Mouse (Mus musculus): Measurements from ENCODE around the gene Klhl5. TPM values are rescaled to one million over a fixed set of nuclear protein-coding genes. Genes with fewer than 3 reads are reported as not detected.

Gene Klhl5
- polyA plus RNA-seq, 1 experiment from 2014 or later: 3.5 TPM

DNA sequence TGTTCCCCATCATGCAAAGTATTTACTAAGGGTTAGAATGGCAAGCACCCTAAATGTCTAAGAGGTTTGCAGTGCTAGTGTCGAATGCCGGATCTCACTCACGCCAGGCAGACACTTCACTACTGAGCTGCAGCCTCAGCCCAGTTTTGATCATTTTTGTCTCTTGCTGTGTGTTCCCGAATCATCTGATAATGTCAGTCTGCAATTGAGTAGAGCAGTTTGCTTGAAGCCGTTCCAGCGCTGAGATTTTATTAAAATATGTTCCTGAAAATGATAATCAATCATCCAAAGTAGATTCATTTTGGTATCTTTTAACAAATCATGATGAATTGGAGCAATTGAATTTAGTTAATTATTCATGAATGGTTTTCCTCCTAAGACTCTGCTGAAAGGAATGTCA, 39.4 kb downstream of the Klhl5 start:
- H3K9me3 ChIP-seq (replicated peaks; ENCODE audit: control insufficient read depth, low read length): no peaks in the 10 kb centered on the region
- no peak overlapping the region for H3K4me3 ChIP-seq (ENCODE audit: low read depth, low read length)
- no peak overlapping the region for H3K4me2 ChIP-seq (ENCODE audit: low read depth, low read length)
- H3K9ac ChIP-seq (ENCODE audit: low read depth, low read length): no peak overlapping the region
- no peaks in the 10 kb centered on the region for H3K36me3 ChIP-seq (ENCODE audit: control insufficient read depth, insufficient read depth)
- no peaks in the 10 kb centered on the region for H3K4me1 ChIP-seq (ENCODE audit: control insufficient read depth, low read depth, low read length)
- no peak for ATAC-seq (ENCODE audit: low read depth)
- 81% methylated on average over 6 of the region's 6 CpGs for WGBS (ENCODE audit: insufficient replicate concordance)
- no peaks in the 10 kb centered on the region for H3K27me3 ChIP-seq (ENCODE audit: control insufficient read depth, insufficient read depth, low read depth, low read length)
- H3K27ac ChIP-seq (ENCODE audit: low read length): no peak overlapping the region

DNA sequence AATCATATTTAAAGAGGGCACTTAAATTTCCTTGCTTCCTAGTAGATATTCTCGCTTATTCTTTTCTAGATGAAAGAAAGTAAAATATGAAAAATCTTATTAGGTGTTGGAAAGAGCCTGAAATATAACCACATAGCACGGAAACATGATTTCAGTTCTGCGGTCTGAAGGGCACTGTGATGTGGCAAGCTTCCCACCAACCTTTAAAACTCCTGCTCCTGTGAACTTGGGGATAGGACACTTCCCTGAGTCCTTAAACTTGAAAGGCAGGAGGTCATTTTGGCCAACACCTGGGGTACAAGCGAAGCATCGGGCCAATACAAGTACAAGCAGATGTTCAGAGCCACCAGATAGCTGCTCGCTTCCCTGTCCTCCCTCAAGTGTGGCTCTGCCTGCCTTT, 42.4 kb downstream of the Klhl5 start:
- no peak overlapping the region for H3K27ac ChIP-seq (ENCODE audit: low read length)
- H3K4me2 ChIP-seq (ENCODE audit: low read depth, low read length): no peak overlapping the region
- ATAC-seq (ENCODE audit: low read depth): no peak
- 73% methylated on average over 6 of the region's 6 CpGs for WGBS (ENCODE audit: insufficient replicate concordance)
- no peaks in the 10 kb centered on the region for H3K4me1 ChIP-seq (ENCODE audit: control insufficient read depth, low read depth, low read length)
- H3K4me3 ChIP-seq (ENCODE audit: low read depth, low read length): no peak overlapping the region
- no peaks in the 10 kb centered on the region for H3K9me3 ChIP-seq (replicated peaks; ENCODE audit: control insufficient read depth, low read length)
- H3K9ac ChIP-seq (ENCODE audit: low read depth, low read length): no peak overlapping the region
- no peaks in the 10 kb centered on the region for H3K27me3 ChIP-seq (ENCODE audit: control insufficient read depth, insufficient read depth, low read depth, low read length)
- H3K36me3 ChIP-seq (ENCODE audit: control insufficient read depth, insufficient read depth): no peaks in the 10 kb centered on the region

- Histone ChIP-seq H3K36me3 (ENCODE audit: control insufficient read depth, insufficient read depth) (no peaks in the 10 kb centered on the region), H3K9ac (ENCODE audit: low read depth, low read length) (no peak overlapping the region), H3K4me3 (ENCODE audit: low read depth, low read length) (no peak overlapping the region), H3K4me2 (ENCODE audit: low read depth, low read length) (no peak overlapping the region), H3K27ac (ENCODE audit: low read length) (no peak overlapping the region), H3K9me3 (replicated peaks; ENCODE audit: control insufficient read depth, low read length) (no peaks in the 10 kb centered on the region), H3K4me1 (ENCODE audit: control insufficient read depth, low read depth, low read length) (no peaks in the 10 kb centered on the region), H3K27me3 (ENCODE audit: control insufficient read depth, insufficient read depth, low read depth, low read length) (no peaks in the 10 kb centered on the region)
- 68% methylated on average over 8 of the region's 8 CpGs for WGBS (ENCODE audit: insufficient replicate concordance)
- no peak for ATAC-seq (ENCODE audit: low read depth)
These were observed 43.1 kb downstream of the Klhl5 start for GRCm38 (mm10) chr5:65150376-65150955.

DNA sequence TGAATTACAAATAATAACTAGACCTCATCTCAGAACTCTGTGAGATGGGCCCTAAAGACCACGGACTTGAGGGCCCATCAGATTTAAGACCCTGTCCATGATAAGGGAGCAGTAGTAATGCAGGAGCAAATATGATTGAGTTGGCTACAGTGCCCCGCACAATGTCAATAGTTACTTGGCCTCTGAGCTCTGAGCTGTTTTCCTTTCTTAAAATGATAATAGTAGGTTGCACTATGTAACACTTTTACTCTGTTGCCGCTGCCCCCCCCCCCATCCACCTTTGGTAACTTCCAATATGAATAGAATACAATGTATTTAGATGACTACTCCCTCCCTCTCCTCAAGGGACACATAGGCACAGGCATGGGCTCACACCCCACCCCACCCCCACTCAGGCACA, 43.9 kb downstream of the Klhl5 start:
- Histone ChIP-seq H3K9me3 (replicated peaks; ENCODE audit: control insufficient read depth, low read length) (no peaks in the 10 kb centered on the region), H3K27ac (ENCODE audit: low read length) (no peak overlapping the region), H3K9ac (ENCODE audit: low read depth, low read length) (no peak overlapping the region), H3K36me3 (ENCODE audit: control insufficient read depth, insufficient read depth) (no peaks in the 10 kb centered on the region), H3K4me2 (ENCODE audit: low read depth, low read length) (no peak overlapping the region), H3K4me3 (ENCODE audit: low read depth, low read length) (no peak overlapping the region), H3K4me1 (ENCODE audit: control insufficient read depth, low read depth, low read length) (no peaks in the 10 kb centered on the region), H3K27me3 (ENCODE audit: control insufficient read depth, insufficient read depth, low read depth, low read length) (no peaks in the 10 kb centered on the region)
- no peak for ATAC-seq (ENCODE audit: low read depth)
- WGBS (ENCODE audit: insufficient replicate concordance): 75% methylated on average over 3 of the region's 3 CpGs

- H3K27me3 ChIP-seq (ENCODE audit: control insufficient read depth, insufficient read depth, low read depth, low read length): no peaks in the 10 kb centered on the region
- no peaks in the 10 kb centered on the region for H3K4me1 ChIP-seq (ENCODE audit: control insufficient read depth, low read depth, low read length)
- H3K27ac ChIP-seq (ENCODE audit: low read length): no peak overlapping the region
- no peaks in the 10 kb centered on the region for H3K9me3 ChIP-seq (replicated peaks; ENCODE audit: control insufficient read depth, low read length)
- no peaks in the 10 kb centered on the region for H3K36me3 ChIP-seq (ENCODE audit: control insufficient read depth, insufficient read depth)
- no peak overlapping the region for H3K9ac ChIP-seq (ENCODE audit: low read depth, low read length)
- no peak for ATAC-seq (ENCODE audit: low read depth)
- WGBS (ENCODE audit: insufficient replicate concordance): 69% methylated on average over 5 of the region's 5 CpGs
- H3K4me2 ChIP-seq (ENCODE audit: low read depth, low read length): no peak overlapping the region
- no peak overlapping the region for H3K4me3 ChIP-seq (ENCODE audit: low read depth, low read length)
These were observed 44.4 kb downstream of the Klhl5 start for GRCm38 (mm10) chr5:65151767-65152166.

- ATAC-seq (ENCODE audit: low read depth): no peak
These were observed 46.9 kb downstream of the Klhl5 start for GRCm38 (mm10) chr5:65154287-65154686.

DNA sequence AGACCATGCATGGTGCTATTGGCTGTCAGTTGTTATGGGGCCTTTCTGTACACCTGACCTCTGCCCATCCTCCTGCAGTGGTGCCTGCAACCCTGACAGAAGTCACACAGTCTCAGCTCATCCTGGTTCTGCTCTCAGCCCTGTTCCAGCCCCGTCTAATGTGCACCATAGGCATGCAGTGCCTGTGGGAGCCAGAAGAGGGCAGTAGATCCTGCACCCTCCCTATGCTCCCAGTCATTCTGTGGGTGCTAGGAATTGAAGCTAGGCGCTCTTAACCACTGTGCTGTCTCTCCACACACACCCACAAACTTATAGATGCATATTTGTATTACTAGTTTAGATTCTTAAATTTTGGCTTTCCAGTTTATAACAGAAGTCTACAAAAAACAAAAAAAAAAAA, 49.5 kb downstream of the Klhl5 start:
- H3K9me3 ChIP-seq (replicated peaks; ENCODE audit: control insufficient read depth, low read length): no peaks in the 10 kb centered on the region
- no peak overlapping the region for H3K27ac ChIP-seq (ENCODE audit: low read length)
- no peaks in the 10 kb centered on the region for H3K4me1 ChIP-seq (ENCODE audit: control insufficient read depth, low read depth, low read length)
- no peaks in the 10 kb centered on the region for H3K27me3 ChIP-seq (ENCODE audit: control insufficient read depth, insufficient read depth, low read depth, low read length)
- WGBS (ENCODE audit: insufficient replicate concordance): 49% methylated on average over 2 of the region's 2 CpGs
- H3K4me2 ChIP-seq (ENCODE audit: low read depth, low read length): no peak overlapping the region
- no peak for ATAC-seq (ENCODE audit: low read depth)
- no peaks in the 10 kb centered on the region for H3K36me3 ChIP-seq (ENCODE audit: control insufficient read depth, insufficient read depth)
- no peak overlapping the region for H3K4me3 ChIP-seq (ENCODE audit: low read depth, low read length)
- H3K9ac ChIP-seq (ENCODE audit: low read depth, low read length): no peak overlapping the region

More at GRCm38 (mm10) chr5:65154287-65154686, 46.9 kb downstream of the Klhl5 start:
- Histone ChIP-seq H3K27ac (ENCODE audit: low read length) (no peak overlapping the region), H3K9me3 (replicated peaks; ENCODE audit: control insufficient read depth, low read length) (no peaks in the 10 kb centered on the region), H3K4me2 (ENCODE audit: low read depth, low read length) (no peak overlapping the region), H3K27me3 (ENCODE audit: control insufficient read depth, insufficient read depth, low read depth, low read length) (no peaks in the 10 kb centered on the region), H3K36me3 (ENCODE audit: control insufficient read depth, insufficient read depth) (no peaks in the 10 kb centered on the region), H3K4me1 (ENCODE audit: control insufficient read depth, low read depth, low read length) (no peaks in the 10 kb centered on the region), H3K4me3 (ENCODE audit: low read depth, low read length) (no peak overlapping the region), H3K9ac (ENCODE audit: low read depth, low read length) (no peak overlapping the region)
- WGBS (ENCODE audit: insufficient replicate concordance): 52% methylated on average over 6 of the region's 6 CpGs

GRCm38 (mm10) chr5:65157412-65158381, 50.4 kb downstream of the Klhl5 start:
- peak; percentile 48 for ATAC-seq (ENCODE audit: low read depth)
- H3K9me3 ChIP-seq (replicated peaks; ENCODE audit: control insufficient read depth, low read length): no peaks in the 10 kb centered on the region
- no peaks in the 10 kb centered on the region for H3K36me3 ChIP-seq (ENCODE audit: control insufficient read depth, insufficient read depth)
- H3K4me2 ChIP-seq (ENCODE audit: low read depth, low read length): no peak overlapping the region
- no peak overlapping the region for H3K4me3 ChIP-seq (ENCODE audit: low read depth, low read length)
- 53% methylated on average over 22 of the region's 22 CpGs for WGBS (ENCODE audit: insufficient replicate concordance)
- H3K4me1 ChIP-seq (ENCODE audit: control insufficient read depth, low read depth, low read length): no peaks in the 10 kb centered on the region
- no peak overlapping the region for H3K27ac ChIP-seq (ENCODE audit: low read length)
- no peaks in the 10 kb centered on the region for H3K27me3 ChIP-seq (ENCODE audit: control insufficient read depth, insufficient read depth, low read depth, low read length)
- H3K9ac ChIP-seq (ENCODE audit: low read depth, low read length): no peak overlapping the region

- H3K27ac ChIP-seq (ENCODE audit: low read length): no peak overlapping the region
- ATAC-seq (ENCODE audit: low read depth): no peak
- no peaks in the 10 kb centered on the region for H3K36me3 ChIP-seq (ENCODE audit: control insufficient read depth, insufficient read depth)
- no peaks in the 10 kb centered on the region for H3K27me3 ChIP-seq (ENCODE audit: control insufficient read depth, insufficient read depth, low read depth, low read length)
- 77% methylated on average over 20 of the region's 20 CpGs for WGBS (ENCODE audit: insufficient replicate concordance)
- no peaks in the 10 kb centered on the region for H3K9me3 ChIP-seq (replicated peaks; ENCODE audit: control insufficient read depth, low read length)
- H3K4me1 ChIP-seq (ENCODE audit: control insufficient read depth, low read depth, low read length): no peaks in the 10 kb centered on the region
- H3K9ac ChIP-seq (ENCODE audit: low read depth, low read length): no peak overlapping the region
- H3K4me2 ChIP-seq (ENCODE audit: low read depth, low read length): no peak overlapping the region
- H3K4me3 ChIP-seq (ENCODE audit: low read depth, low read length): no peak overlapping the region
These were observed 51.5 kb downstream of the Klhl5 start for GRCm38 (mm10) chr5:65158696-65159305.
